Mouse (Mus musculus) embryonic facial prominence, embryonic 13.5 days (tissue): Measurements from ENCODE around the gene Slc5a6. TPM values are rescaled to one million over a fixed set of nuclear protein-coding genes. Genes with fewer than 3 reads are reported as not detected.
A peak's percentile ranks its signal among the peaks of the same experiment; 100 is the strongest.
"Not testable (repeated sequence)": the region's sequence is repeated elsewhere in the genome, so short reads cannot be mapped to it uniquely, and the experiment has no call there.

Source experiments
- ATAC-seq: fragments of 200-750 bp; cut with Nextera tagmentation; 2 replicates; pipeline ENCODE4 v1.8.0; 2017; ENCODE audit warnings: low read depth; ENCODE audit not compliant: insufficient number of reproducible peaks, insufficient read depth, low FRiP score, low TSS enrichment
- H3K27ac ChIP-seq: fragments of 300-500 bp; sonication (generic); 2 replicates; pipeline ENCODE4 v1.5.1; 2015; ENCODE audit warnings: moderate library complexity, mild to moderate bottlenecking, inconsistent platforms
- H3K27me3 ChIP-seq: fragments of 300-500 bp; sonication (generic); 2 replicates; pipeline ENCODE4 v1.6.1; 2015; ENCODE audit warnings: mild to moderate bottlenecking, inconsistent platforms
- H3K36me3 ChIP-seq: fragments of 300-500 bp; sonication (generic); 2 replicates; pipeline ENCODE4 v1.6.1; 2015; ENCODE audit warnings: mild to moderate bottlenecking, inconsistent platforms
- H3K4me1 ChIP-seq: fragments of 300-500 bp; sonication (generic); 2 replicates; pipeline ENCODE4 v1.6.1; 2015; ENCODE audit warnings: inconsistent platforms
- H3K4me2 ChIP-seq: fragments of 300-500 bp; sonication (generic); 2 replicates; pipeline ENCODE4 v1.6.1; 2015; ENCODE audit warnings: moderate library complexity, mild to moderate bottlenecking, inconsistent platforms
- H3K4me3 ChIP-seq: fragments of 300-500 bp; sonication (generic); 2 replicates; pipeline ENCODE4 v1.5.1; 2015; ENCODE audit warnings: mild to moderate bottlenecking, inconsistent platforms
- H3K9ac ChIP-seq: fragments of 300-500 bp; sonication (generic); 2 replicates; pipeline ENCODE4 v1.6.1; 2015; ENCODE audit warnings: mild to moderate bottlenecking, inconsistent platforms
- H3K9me3 ChIP-seq: fragments of 300-500 bp; sonication (generic); 2 replicates; pipeline ENCODE4 v1.6.1; 2016; ENCODE audit warnings: inconsistent platforms
- WGBS: fragments of 180-500 bp; shearing (Covaris S2); methylation state at CpG from one replicate; pipeline ENCODE4 v1.1.7; 2015; ENCODE audit warnings: mixed read lengths; 5-methylcytosine and 5-hydroxymethylcytosine counted together
- polyA plus RNA-seq: library from polyadenylated mRNA; unstranded; fragments of >200 nt; fragmentation: Nextera tagmentation; extraction: Ambion mirVana; gene quantifications from 2 replicates; pipeline ENCODE4 v1.2.1, GENCODE M21; 2015

Gene Slc5a6
- polyA plus RNA-seq, 1 experiment from 2014 or later, result 11.8 TPM

GRCm38 (mm10) chr5:31054261-31055215 is 5.8 kb upstream of the Slc5a6 start, which contains the start of gene Cad:
Gene Cad (plus strand): TSS chr5:31054780.
- Histone ChIP-seq H3K4me2 (peak within 1 kb of the TSS; percentile 87), H3K4me1 (peaks cover 15% of the 10 kb centered on the region), H3K27me3 (no peaks in the 10 kb centered on the region), H3K9me3 (no peaks in the 10 kb centered on the region), H3K4me3 (peak within 1 kb of the TSS; percentile 72), H3K36me3 (peaks cover 31% of the 10 kb centered on the region), H3K9ac (peak within 1 kb of the TSS; percentile 89), H3K27ac (peak within 1 kb of the TSS; percentile 81)
- under 1% methylated on average over 64 of the region's 64 CpGs for WGBS
- ATAC-seq, result peak; percentile 98

DNA sequence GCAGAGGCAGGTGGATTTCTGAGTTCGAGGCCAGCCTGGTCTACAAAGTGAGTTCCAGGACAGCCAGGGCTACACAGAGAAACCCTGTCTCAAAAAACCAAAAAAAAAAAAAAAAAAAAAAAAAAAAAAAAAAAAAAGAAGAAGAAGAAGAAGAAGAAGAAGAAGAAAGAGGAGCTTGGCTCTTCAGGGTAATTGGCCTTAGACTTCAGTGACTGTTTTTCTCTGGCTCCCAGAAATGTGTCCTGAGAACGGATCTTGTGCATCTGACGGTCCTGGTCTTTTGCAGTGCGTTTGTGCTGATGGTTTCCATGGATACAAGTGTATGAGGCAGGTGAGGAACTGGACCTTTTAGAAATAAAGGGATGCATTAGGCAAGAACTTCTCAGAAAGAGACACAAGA is 5.0 kb upstream of the Slc5a6 start:
- not testable (repeated sequence) for H3K9me3 ChIP-seq, ATAC-seq, H3K27me3 ChIP-seq, H3K27ac ChIP-seq, H3K9ac ChIP-seq
- H3K4me3 ChIP-seq, result peak overlapping the region; percentile 72
- 62% methylated on average over 4 of the region's 4 CpGs for WGBS
- peaks cover 23% of the 10 kb centered on the region for H3K36me3 ChIP-seq
- H3K4me1 ChIP-seq, result peaks cover 15% of the 10 kb centered on the region
- peak overlapping the region; percentile 87 for H3K4me2 ChIP-seq

DNA sequence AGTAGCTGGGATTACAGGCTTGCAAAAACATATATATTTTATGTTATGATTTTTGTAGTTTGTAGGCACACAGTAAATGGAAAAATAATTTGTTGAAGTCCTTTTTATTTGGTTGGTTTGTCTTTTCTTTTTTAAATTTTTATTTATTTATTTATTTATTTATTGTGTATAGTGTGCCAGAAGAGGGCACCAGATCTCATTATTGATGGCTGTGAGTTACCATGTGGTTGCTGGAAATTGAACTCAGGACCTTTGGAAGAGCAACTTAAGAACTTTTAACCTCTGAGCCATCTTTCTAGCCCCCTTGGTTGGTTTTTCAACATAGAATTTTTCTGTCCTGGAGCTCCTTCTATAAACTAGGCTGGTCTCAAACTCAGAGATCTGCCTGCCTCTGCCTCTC is 1.7 kb upstream of the Slc5a6 start:
- ATAC-seq, result no peak
- no peak overlapping the region for H3K4me3 ChIP-seq
- peaks cover 15% of the 10 kb centered on the region for H3K4me1 ChIP-seq
- no peaks in the 10 kb centered on the region for H3K27me3 ChIP-seq
- H3K27ac ChIP-seq, result no peak overlapping the region
- H3K4me2 ChIP-seq, result no peak overlapping the region
- H3K9me3 ChIP-seq, result no peaks in the 10 kb centered on the region
- no peak overlapping the region for H3K9ac ChIP-seq
- H3K36me3 ChIP-seq, result peaks cover 6% of the 10 kb centered on the region; the same call in 1 of the 2 replicates

DNA sequence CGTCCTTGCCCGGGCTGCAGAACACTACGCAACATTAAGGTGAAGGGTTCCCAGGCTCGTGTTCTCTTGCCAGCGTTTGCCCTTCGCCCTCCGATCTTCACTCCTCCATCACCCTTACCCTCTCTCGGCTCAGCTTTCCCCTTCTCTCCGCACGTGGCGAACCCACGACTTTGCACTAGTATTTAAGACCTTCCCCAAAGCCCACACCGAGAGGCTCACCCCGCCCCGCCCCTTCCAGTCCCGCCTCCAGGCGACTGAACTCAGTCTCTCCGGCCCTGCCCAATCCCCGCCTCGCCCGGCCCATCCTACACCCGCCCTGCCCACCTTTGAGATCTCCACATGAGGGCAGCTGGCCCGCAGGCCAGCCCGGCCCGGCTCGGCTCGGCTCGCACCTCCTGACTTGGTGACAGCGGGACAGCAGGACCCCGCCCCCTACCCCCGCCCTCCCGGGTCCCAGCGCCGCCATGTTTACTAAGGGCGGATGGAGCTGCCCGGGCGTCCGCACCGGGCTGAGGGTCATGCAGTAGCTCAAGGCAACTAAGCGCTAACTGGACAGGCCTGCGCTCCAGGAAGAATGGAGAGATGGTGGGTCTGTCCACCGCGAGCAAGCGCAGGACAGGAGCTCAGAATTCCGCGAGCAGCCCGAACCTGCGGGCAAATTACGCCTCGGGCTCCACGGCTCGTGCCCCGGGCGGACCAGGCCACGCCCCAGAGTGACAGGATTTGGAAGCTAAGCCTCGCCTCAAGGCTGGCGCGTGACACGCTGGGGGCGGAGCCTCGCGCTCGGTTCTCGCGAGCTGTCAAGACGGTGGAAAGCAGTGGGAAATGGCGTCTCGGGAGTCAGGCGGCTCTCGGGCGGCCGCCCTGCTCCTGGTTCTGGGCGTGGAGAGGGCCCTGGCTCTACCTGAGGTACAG is 619 bp downstream of the Slc5a6 start, which contains the start of gene Atraid:
Atraid (plus strand) TSS at position 465 of the 915 bp plus-strand sequence.
- H3K27ac ChIP-seq, result peak within 1 kb of the TSS; percentile 92
- H3K4me3 ChIP-seq, result peak within 1 kb of the TSS; percentile 76
- ATAC-seq, result peak; percentile 97
- H3K9ac ChIP-seq, result peak within 1 kb of the TSS; percentile 91
- WGBS, result under 1% methylated on average over 73 of the region's 73 CpGs
- H3K9me3 ChIP-seq, result no peaks in the 10 kb centered on the region
- peaks cover 9% of the 10 kb centered on the region for H3K4me1 ChIP-seq
- H3K27me3 ChIP-seq, result no peaks in the 10 kb centered on the region
- H3K36me3 ChIP-seq, result peaks cover 19% of the 10 kb centered on the region
- H3K4me2 ChIP-seq, result peak within 1 kb of the TSS; percentile 83

DNA sequence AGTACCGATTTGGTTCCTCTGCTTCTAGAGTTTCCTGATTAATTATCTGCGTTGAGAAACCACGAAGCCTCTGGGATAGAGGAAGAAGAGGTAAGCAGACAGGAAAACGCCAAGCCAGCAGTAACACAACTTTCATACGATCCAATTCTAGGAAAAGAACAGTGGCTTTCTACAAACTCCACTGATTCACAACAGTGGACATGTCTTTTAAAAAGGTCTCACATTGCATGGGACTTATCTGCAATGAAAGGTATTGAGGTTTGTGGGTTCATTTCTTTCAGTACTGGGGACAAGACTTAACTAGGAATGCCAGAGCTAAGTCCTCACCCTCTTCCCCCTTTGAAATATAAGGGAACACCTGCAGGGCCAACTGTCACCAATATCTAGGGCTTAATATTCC is 1.6 kb downstream of the Slc5a6 start:
- H3K4me2 ChIP-seq, result peak overlapping the region; percentile 83
- H3K27me3 ChIP-seq, result no peaks in the 10 kb centered on the region
- peak overlapping the region; percentile 91 for H3K9ac ChIP-seq
- no peak overlapping the region for H3K27ac ChIP-seq
- ATAC-seq, result no peak
- peak overlapping the region; percentile 76 for H3K4me3 ChIP-seq
- H3K9me3 ChIP-seq, result no peaks in the 10 kb centered on the region
- peaks cover 24% of the 10 kb centered on the region for H3K36me3 ChIP-seq
- WGBS, result 64% methylated on average over 5 of the region's 5 CpGs
- H3K4me1 ChIP-seq, result peaks cover 9% of the 10 kb centered on the region

DNA sequence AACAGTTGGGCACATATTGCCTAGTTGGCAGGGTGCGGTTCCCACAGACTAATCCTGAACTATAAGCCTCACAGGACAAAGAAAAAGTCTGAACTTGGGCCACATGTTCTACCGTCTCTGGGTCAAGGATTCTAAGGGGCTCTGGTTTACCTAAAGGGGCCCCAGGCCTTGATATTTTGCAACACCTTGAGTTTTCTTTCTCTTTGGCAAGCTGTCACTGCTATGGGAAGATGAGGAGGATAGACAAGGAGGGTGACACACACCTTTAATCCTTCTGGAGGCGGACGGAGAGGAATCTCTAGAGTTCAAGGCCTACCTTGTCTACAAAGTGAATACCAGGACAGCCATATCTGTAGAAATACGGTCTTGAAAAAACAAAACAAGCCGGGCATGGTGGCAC is 2.3 kb downstream of the Slc5a6 start:
- no peak for ATAC-seq
- Histone ChIP-seq H3K9ac (no peak overlapping the region), H3K36me3 (peaks cover 30% of the 10 kb centered on the region), H3K9me3 (no peaks in the 10 kb centered on the region), H3K4me1 (peaks cover 9% of the 10 kb centered on the region), H3K27ac (no peak overlapping the region), H3K4me3 (no peak overlapping the region), H3K4me2 (no peak overlapping the region), H3K27me3 (no peaks in the 10 kb centered on the region)
- WGBS, result 93% methylated on average over 6 of the region's 6 CpGs

DNA sequence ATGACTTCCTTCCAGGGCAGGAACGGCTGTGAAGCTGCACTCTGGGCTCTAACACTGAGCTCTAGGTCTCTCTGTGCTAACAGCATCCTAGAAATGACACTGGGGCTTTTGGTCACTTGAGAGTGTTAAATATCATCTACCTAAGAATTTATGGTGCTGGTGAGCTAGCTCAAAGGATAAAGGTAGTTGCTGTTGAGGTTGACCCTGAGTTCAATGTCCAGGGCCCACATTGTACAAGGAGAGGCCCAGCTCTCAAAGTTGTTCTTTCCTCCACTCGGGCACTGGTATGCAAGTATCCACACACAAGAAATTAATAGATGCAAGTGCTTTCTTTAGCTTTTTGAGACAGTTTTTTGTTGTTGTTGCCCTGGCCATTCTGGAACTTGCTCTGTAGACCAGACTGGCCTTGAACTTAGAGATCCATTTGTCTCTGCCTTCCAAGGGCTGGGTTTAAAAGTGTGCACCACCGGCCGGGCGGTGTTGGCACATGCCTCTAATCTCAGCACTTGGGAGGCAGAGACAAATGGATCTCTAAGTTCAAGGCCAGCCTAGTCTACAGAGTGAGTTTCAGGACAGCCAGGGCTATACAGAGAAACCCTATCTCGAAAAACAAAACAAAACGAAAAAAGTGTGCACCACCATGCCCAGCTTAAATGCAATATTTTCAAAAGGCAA is 10.4 kb downstream of the Slc5a6 start:
- Histone ChIP-seq H3K4me1 (no peaks in the 10 kb centered on the region), H3K36me3 (peaks cover 67% of the 10 kb centered on the region), H3K27ac (no peak overlapping the region), H3K4me2 (no peak overlapping the region), H3K4me3 (no peak overlapping the region), H3K27me3 (no peaks in the 10 kb centered on the region), H3K9ac (no peak overlapping the region), H3K9me3 (no peaks in the 10 kb centered on the region)
- WGBS, result 91% methylated on average over 7 of the region's 7 CpGs
- no peak for ATAC-seq

DNA sequence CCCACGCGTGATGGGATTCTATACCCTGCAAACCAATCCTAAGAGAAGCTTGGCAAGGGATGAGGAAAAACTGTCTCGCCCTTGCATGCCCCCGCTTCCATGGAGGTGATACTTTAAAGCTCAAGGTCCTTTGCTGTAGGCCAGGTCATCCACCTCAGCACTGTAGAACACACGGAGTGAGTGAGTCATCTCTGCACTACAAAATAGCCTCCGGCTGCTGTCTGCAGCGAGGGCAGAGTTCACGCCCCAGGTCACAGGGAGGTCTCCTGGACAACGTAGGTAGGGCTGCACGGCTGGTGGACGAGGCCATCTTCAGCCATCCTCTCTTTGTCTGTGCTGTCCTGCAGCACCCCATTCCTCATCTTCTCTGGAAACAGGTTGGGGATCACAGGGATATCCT is 12.2 kb downstream of the Slc5a6 start:
- not testable (repeated sequence) for ATAC-seq, H3K4me3 ChIP-seq, H3K27ac ChIP-seq, H3K9ac ChIP-seq, H3K4me1 ChIP-seq, H3K9me3 ChIP-seq, H3K4me2 ChIP-seq, H3K27me3 ChIP-seq
- peaks cover 50% of the 10 kb centered on the region for H3K36me3 ChIP-seq
- WGBS, result 81% methylated on average over 11 of the region's 11 CpGs

DNA sequence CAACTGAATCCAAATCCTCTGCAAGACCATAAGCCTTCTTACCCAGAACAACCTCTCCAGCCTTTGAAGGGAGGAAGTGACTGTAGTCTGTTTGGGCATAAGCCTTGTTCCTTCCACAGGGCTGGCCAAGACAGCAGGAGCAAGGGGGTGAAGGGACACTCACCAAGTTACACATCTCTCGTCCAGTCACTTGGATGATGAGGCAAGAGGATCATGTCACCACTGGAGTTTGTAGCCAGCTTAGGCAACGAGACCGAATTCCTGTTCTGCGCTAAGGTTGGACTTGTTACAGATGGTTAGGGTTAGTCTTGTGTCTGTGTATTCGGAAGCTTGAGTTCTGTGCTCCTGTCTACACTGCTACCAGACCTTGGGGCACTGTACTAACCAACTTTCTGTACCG is 14.1 kb downstream of the Slc5a6 start:
- Histone ChIP-seq H3K36me3 (peaks cover 33% of the 10 kb centered on the region), H3K4me1 (no peaks in the 10 kb centered on the region), H3K27ac (no peak overlapping the region), H3K9me3 (no peaks in the 10 kb centered on the region), H3K27me3 (no peaks in the 10 kb centered on the region), H3K4me3 (no peak overlapping the region), H3K9ac (no peak overlapping the region), H3K4me2 (no peak overlapping the region)
- 86% methylated on average over 6 of the region's 6 CpGs for WGBS
- no peak for ATAC-seq

GRCm38 (mm10) chr5:31031508-31031907 is 17.2 kb downstream of the Slc5a6 start:
- Histone ChIP-seq H3K9ac (no peak overlapping the region), H3K36me3 (peaks cover 4% of the 10 kb centered on the region; the same call in 1 of the 2 replicates), H3K27me3 (no peaks in the 10 kb centered on the region), H3K4me3 (no peak overlapping the region), H3K9me3 (no peaks in the 10 kb centered on the region), H3K4me1 (no peaks in the 10 kb centered on the region), H3K27ac (no peak overlapping the region), H3K4me2 (no peak overlapping the region)
- WGBS, result 86% methylated on average over 8 of the region's 8 CpGs
- no peak for ATAC-seq

DNA sequence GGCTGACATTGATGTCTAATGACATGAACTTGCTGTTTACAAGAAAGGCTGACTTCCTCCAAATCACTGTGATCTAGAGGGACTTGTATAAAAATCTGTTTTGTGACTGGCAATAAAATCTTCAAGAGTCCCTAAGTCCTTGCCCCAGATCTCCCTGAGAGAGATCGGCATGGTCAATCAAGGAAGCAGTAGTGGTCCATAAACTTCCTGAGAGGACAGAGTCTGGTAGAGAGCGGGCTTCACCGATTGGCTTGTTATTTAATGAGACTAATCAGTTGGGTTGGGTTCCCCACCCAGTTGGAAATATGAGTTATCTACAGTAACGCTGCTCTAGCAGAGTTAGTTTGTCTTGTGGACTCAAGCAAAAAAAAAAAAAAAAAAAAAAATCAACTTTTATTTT is 17.8 kb downstream of the Slc5a6 start:
- 79% methylated on average over 4 of the region's 4 CpGs for WGBS
- H3K9ac ChIP-seq, result no peak overlapping the region
- H3K9me3 ChIP-seq, result no peaks in the 10 kb centered on the region
- H3K4me1 ChIP-seq, result no peaks in the 10 kb centered on the region
- no peak overlapping the region for H3K4me2 ChIP-seq
- no peak overlapping the region for H3K4me3 ChIP-seq
- no peaks in the 10 kb centered on the region for H3K36me3 ChIP-seq
- no peaks in the 10 kb centered on the region for H3K27me3 ChIP-seq
- no peak overlapping the region for H3K27ac ChIP-seq
- ATAC-seq, result no peak
